Mouse (Mus musculus) adrenal gland, adult 18-20 months (tissue): ENCODE data around the gene Hipk3. TPM values are rescaled to one million over a fixed set of nuclear protein-coding genes. Genes with fewer than 3 reads are reported as not detected.
A peak's percentile ranks its signal among the peaks of the same experiment; 100 is the strongest.

ENCODE experiments used
- DNase-seq, 2 experiments: peaks; one replicate each; pipeline ENCODE4 v3.0.0; 2021 to 2022; ENCODE audit warnings: low spot score in 2 of 2
- total RNA-seq, 2 experiments: library from RNA; stranded (reverse); gene quantifications; 1 replicate in 1 of 2; 2 replicates in 1 of 2; pipeline ENCODE4 v1.2.3; 2021

The Hipk3 gene
- total RNA-seq, 2 experiments from 2014 or later = 116 to 139 TPM

- no peak for DNase-seq
Observed at GRCm38 (mm10) chr2:104419999-104420398, 74.2 kb downstream of the Hipk3 start.

- DNase-seq = no peak
Observed at GRCm38 (mm10) chr2:104419411-104419810, 74.8 kb downstream of the Hipk3 start.

- DNase-seq = no peak
Observed at GRCm38 (mm10) chr2:104413011-104413410, 81.2 kb downstream of the Hipk3 start.

- DNase-seq = no peak
Observed at GRCm38 (mm10) chr2:104412496-104412895, 81.8 kb downstream of the Hipk3 start.

GRCm38 (mm10) chr2:104411806-104412205 is 82.4 kb downstream of the Hipk3 start:
- no peak for DNase-seq

GRCm38 (mm10) chr2:104410963-104411545 is 83.2 kb downstream of the Hipk3 start, which contains the start of gene D430041D05Rik:
D430041D05Rik (minus strand) TSS chr2:104411013.
- no peak for DNase-seq

GRCm38 (mm10) chr2:104409851-104410821 is 84.1 kb downstream of the Hipk3 start:
- peak; percentile 37 to 62 for DNase-seq

GRCm38 (mm10) chr2:104408351-104408750 is 85.9 kb downstream of the Hipk3 start:
- DNase-seq = no peak

GRCm38 (mm10) chr2:104407913-104408312 is 86.3 kb downstream of the Hipk3 start:
- DNase-seq = no peak

- peak; percentile 31 for DNase-seq
Observed at GRCm38 (mm10) chr2:104404036-104404435, 90.2 kb downstream of the Hipk3 start.

GRCm38 (mm10) chr2:104398651-104399290 is 95.5 kb downstream of the Hipk3 start:
- DNase-seq = no peak

GRCm38 (mm10) chr2:104395961-104396360 is 98.3 kb downstream of the Hipk3 start:
- DNase-seq = no peak

GRCm38 (mm10) chr2:104394769-104395168 is 99.5 kb downstream of the Hipk3 start:
- DNase-seq = no peak

- no peak for DNase-seq
Observed at GRCm38 (mm10) chr2:104392700-104393312, 101.4 kb downstream of the Hipk3 start.

GRCm38 (mm10) chr2:104389231-104389630 is 105.0 kb downstream of the Hipk3 start:
- DNase-seq = no peak

- no peak for DNase-seq
Observed at GRCm38 (mm10) chr2:104385941-104386340, 108.3 kb downstream of the Hipk3 start.

- no peak for DNase-seq
Observed at GRCm38 (mm10) chr2:104383589-104383988, 110.7 kb downstream of the Hipk3 start.

- no peak for DNase-seq
Observed at GRCm38 (mm10) chr2:104382813-104383212, 111.4 kb downstream of the Hipk3 start.

- DNase-seq = no peak
Observed at GRCm38 (mm10) chr2:104379304-104379703, 114.9 kb downstream of the Hipk3 start.

- DNase-seq = no peak
Observed at GRCm38 (mm10) chr2:104378791-104379190, 115.5 kb downstream of the Hipk3 start.

GRCm38 (mm10) chr2:104377990-104378389 is 116.3 kb downstream of the Hipk3 start:
- DNase-seq = no peak
